Mouse (Mus musculus): ENCODE measurements around the gene Wfdc15b. TPM values are rescaled to one million over a fixed set of nuclear protein-coding genes. Genes with fewer than 3 reads are reported as not detected.

Gene Wfdc15b
- total RNA-seq, 2 experiments from 2014 or later, result not detected

DNA sequence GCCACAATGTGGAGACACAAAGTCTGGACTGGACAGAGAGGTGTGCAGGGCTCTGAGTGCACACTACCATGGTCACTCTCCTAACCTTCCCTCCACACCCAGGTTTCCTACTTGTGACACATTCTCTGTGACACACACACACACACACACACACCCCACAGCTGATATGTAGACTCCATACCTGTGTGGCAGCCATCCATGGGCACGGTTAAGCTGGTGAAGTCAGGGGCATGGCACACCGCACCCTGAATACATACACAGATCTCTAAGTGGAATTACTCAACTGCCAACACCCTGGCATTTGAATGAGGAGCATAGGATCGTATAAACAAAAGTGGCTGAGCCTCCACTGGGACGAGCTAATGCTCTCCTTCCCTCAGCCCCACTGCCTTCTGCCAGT lies 40.7 kb downstream of the Wfdc15b start:
- intact Hi-C loops (cut with DNase I), result loop anchor here (2.0 kb wide), 2 partner anchors 46 to 78 kb away; no protein-coding TSS in a partner anchor
- DNase-seq, result no peak

DNA sequence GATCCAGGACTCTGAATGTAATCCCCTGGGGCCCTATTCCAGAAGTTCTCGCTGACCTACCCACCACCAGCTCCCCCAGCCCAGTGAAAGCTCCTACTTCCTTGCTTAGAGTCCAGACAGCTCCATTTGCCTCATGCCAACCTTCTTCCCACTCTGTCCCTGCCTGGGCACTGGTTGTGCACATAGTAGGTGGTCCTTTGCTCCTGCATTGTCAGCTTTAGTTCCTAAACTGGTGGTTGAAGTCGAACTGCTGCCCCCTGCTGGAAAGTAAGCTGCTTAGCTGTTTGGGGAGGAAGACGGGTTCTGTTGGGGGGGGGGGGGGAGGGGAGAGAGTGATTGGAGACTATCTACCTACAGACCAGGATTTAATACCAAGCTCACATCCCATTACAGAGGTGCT lies 41.3 kb downstream of the Wfdc15b start:
- intact Hi-C loops (cut with DNase I), result loop anchor here (2.0 kb wide), 2 partner anchors 45 to 77 kb away; no protein-coding TSS in a partner anchor
- DNase-seq, result peak; percentile 42 to 62

DNA sequence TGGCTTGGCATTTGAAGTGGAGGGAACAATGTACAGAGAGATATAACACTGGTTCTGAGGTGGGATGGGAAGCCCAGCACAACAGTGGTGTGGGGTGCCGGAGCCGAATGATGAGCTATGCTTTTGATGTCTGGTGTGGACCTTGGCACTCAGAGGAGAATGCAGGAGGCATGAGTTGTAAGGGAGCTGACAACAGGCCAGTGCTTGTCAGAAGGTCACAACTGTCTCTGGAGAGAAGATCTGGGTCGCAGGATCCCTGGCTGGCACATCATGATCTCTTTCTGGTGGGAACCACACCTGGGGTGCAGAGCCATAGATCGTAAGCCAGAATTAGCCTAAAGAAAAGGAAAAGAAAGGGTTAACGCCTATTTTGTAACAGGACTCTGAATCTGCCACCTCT lies 43.6 kb downstream of the Wfdc15b start:
- DNase-seq, result no peak
- intact Hi-C loops (cut with DNase I), result no loop called here

GRCm38 (mm10) chr2:164175850-164176249 lies 45.6 kb downstream of the Wfdc15b start:
- DNase-seq, result no peak
- intact Hi-C loops (cut with DNase I), result no loop called here

DNA sequence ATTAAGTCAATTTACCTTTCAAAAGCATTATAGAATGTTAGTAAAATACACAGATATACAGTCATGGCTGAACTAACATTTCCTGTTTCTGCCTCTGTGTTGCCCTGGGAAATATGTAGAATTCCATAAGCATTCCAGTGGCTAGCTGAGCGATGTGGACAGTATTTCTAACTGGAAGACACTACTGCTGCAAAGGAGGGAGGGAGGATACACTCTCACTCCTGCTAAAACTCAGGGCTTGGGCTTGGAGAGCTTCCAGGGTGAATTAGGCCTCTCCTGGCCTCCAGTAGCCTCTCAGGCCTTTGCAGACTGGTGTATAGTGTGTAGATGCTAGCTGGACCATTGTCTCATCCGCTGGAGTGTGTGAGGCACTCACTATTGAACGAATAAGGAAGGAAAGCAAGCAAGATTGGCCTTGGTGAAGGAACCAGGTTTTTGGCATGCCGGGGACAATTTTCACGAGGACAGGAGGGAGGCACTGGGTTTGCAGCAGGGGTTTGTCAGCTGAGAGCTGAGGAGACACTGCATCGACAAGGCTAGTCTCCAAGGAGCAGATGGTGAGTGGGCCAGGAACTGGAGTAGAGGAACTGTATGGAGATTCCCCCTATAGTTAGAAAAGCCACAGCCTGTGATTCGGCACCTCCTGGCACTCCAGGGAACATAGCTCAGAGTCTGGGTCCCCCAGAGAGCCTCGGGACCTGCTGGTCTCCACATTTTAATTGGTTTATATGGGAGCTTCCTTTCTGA lies 46.6 kb downstream of the Wfdc15b start:
- intact Hi-C loops (cut with DNase I), result no loop called here
- no peak for DNase-seq

- peak in 1 of 2 experiments; percentile 15 for DNase-seq
- intact Hi-C loops (cut with DNase I), result no loop called here
These were observed 48.1 kb downstream of the Wfdc15b start for GRCm38 (mm10) chr2:164173394-164173793.

GRCm38 (mm10) chr2:164170902-164171301 lies 50.6 kb downstream of the Wfdc15b start, which contains the start of gene Kcns1:
Kcns1 (minus strand) TSS chr2:164171113.
- intact Hi-C loops (cut with DNase I), result no loop called here
- no peak for DNase-seq

DNA sequence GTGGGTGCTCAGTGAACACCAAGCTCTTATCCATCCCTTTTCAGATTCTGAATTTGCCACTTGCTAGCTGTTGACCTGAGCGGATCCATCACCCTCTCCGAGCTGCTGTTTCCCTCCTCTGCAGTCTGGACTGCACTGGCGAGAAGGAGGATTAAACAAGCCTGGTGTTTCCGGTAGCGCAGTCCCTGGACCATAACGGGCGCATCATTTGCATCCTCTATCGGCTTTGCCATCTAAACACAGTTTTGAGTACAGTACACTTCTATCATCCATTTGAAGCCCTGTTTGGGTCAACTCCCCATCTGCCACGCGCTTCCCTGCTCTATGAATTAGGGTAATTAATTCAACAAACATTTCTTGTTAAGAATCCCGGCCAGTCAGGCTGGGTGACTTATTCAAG lies 51.1 kb downstream of the Wfdc15b start:
- intact Hi-C loops (cut with DNase I), result no loop called here
- DNase-seq, result no peak

GRCm38 (mm10) chr2:164168571-164168946 lies 52.9 kb downstream of the Wfdc15b start:
- no peak for DNase-seq

GRCm38 (mm10) chr2:164167752-164168570 lies 53.5 kb downstream of the Wfdc15b start:
- DNase-seq, result no peak
- intact Hi-C loops (cut with DNase I), result no loop called here

More at GRCm38 (mm10) chr2:164168571-164168946, 52.9 kb downstream of the Wfdc15b start:
- intact Hi-C loops (cut with DNase I), result no loop called here

- intact Hi-C loops (cut with DNase I), result no loop called here
- DNase-seq, result no peak
These were observed 56.5 kb downstream of the Wfdc15b start for GRCm38 (mm10) chr2:164164941-164165340.

Other genes starting within 250 kb of the Wfdc15b start
- gene Ywhab, start 226.7 kb downstream of the Wfdc15b start, total RNA-seq (2021), result 100 to 1,000 TPM; 138 to 139 TPM
- gene Pabpc1l, start 196.2 kb downstream of the Wfdc15b start, total RNA-seq (2021), result under 1 TPM; 0.77 to 0.91 TPM
- gene Stk4, start 151.3 kb downstream of the Wfdc15b start, total RNA-seq (2021), result 10 to 100 TPM; 20.9 to 21.4 TPM
- gene Tomm34, start 150.5 kb downstream of the Wfdc15b start, total RNA-seq (2021), result 10 to 100 TPM; 22.8 to 25.9 TPM
- under 1 TPM; 0.14 to 0.15 TPM for gene Kcns1, start 50.5 kb downstream of the Wfdc15b start, total RNA-seq (2021)
- gene Wfdc5, start 38.9 kb downstream of the Wfdc15b start, total RNA-seq (2021), result not detected
- gene Wfdc12, start 31.1 kb downstream of the Wfdc15b start, total RNA-seq (2021), result not detected
- gene Wfdc15a, start 21.5 kb downstream of the Wfdc15b start, total RNA-seq (2021), result not detected
- not detected for gene Svs2, start 16.8 kb upstream of the Wfdc15b start, total RNA-seq (2021)
- gene Svs3b, start 35.0 kb upstream of the Wfdc15b start, total RNA-seq (2021), result not detected
- gene Svs4, start 56.8 kb upstream of the Wfdc15b start, total RNA-seq (2021), result not detected
- gene Svs3a, start 67.6 kb upstream of the Wfdc15b start, total RNA-seq (2021), result not detected
- gene Svs6, start 95.1 kb upstream of the Wfdc15b start, total RNA-seq (2021), result not detected
- not detected for gene Svs5, start 111.1 kb upstream of the Wfdc15b start, total RNA-seq (2021)
- gene Slpi, start 167.4 kb upstream of the Wfdc15b start, total RNA-seq (2021), result under 1 TPM; 0.45 to 0.77 TPM
- gene Rbpjl, start 181.5 kb upstream of the Wfdc15b start, total RNA-seq (2021), result not detected
- 1 to 10 TPM; 1.2 to 2.3 TPM for gene Matn4, start 183.5 kb upstream of the Wfdc15b start, total RNA-seq (2021)
- gene Sdc4, start 222.2 kb upstream of the Wfdc15b start, total RNA-seq (2021), result 10 to 100 TPM; 24.3 to 39.3 TPM
- 10 to 100 TPM; 21.3 to 25.1 TPM for gene Sys1, start 235.3 kb upstream of the Wfdc15b start, total RNA-seq (2021)
- gene Gm20458, start 239.3 kb upstream of the Wfdc15b start, total RNA-seq (2021), result 1 to 10 TPM; 5.5 to 7.4 TPM

Data from heart, postnatal 10 days (tissue).